Mouse (Mus musculus) embryonic fibroblast, embryonic 13.5 days (primary cell): ENCODE measurements around the gene Xpa. TPM values are rescaled to one million over a fixed set of nuclear protein-coding genes. Genes with fewer than 3 reads are reported as not detected.

Experiments used
- H3K27ac ChIP-seq: 2 replicates; pipeline ENCODE4 v1.5.1; 2012; ENCODE audit warnings: low read length, control low read depth, inconsistent platforms; ENCODE audit not compliant: insufficient read depth
- H3K4me1 ChIP-seq: 2 replicates; pipeline ENCODE4 v1.6.1; 2011; ENCODE audit warnings: low read length; ENCODE audit not compliant: control insufficient read depth, insufficient read depth
- H3K4me3 ChIP-seq: 2 replicates; pipeline ENCODE4 v1.5.1; 2011; ENCODE audit warnings: mild to moderate bottlenecking, control low read depth, low read length; ENCODE audit not compliant: insufficient read depth
- CTCF ChIP-seq: IDR thresholded peaks from 2 replicates; pipeline ENCODE4 v1.5.1; 2011; ENCODE audit warnings: mild to moderate bottlenecking, control low read depth, low read length, moderate library complexity, borderline replicate concordance; ENCODE audit not compliant: insufficient read depth
- POLR2A ChIP-seq: IDR thresholded peaks from 2 replicates; pipeline ENCODE4 v1.6.1; 2011; ENCODE audit warnings: low read depth, mild to moderate bottlenecking, control low read depth, low read length, moderate library complexity
- polyA plus RNA-seq: library from polyadenylated mRNA; stranded (reverse); fragments of >200 nt; gene quantifications from 2 replicates; pipeline ENCODE4 v1.2.4, GENCODE M21; 2011; ENCODE audit warnings: low read depth; ENCODE audit not compliant: missing spikeins, insufficient read length

Xpa gene
- polyA plus RNA-seq, 1 experiment, result 23.6 TPM

- H3K4me3 ChIP-seq, result no peak overlapping the region
- H3K27ac ChIP-seq, result no peak overlapping the region
- no peaks in the 10 kb centered on the region for H3K4me1 ChIP-seq
- TF ChIP-seq POLR2A, result no peak
- TF ChIP-seq CTCF, result no peak
These were observed 44.1 kb downstream of the Xpa start for GRCm38 (mm10) chr4:46151903-46152544.

GRCm38 (mm10) chr4:46146881-46147280 is 49.2 kb downstream of the Xpa start:
- Histone ChIP-seq H3K4me1 (no peaks in the 10 kb centered on the region), H3K27ac (no peak overlapping the region), H3K4me3 (no peak overlapping the region)
- TF ChIP-seq POLR2A (no peak), CTCF (no peak)

GRCm38 (mm10) chr4:46144323-46144722 is 51.8 kb downstream of the Xpa start:
- H3K27ac ChIP-seq, result no peak overlapping the region
- no peak overlapping the region for H3K4me3 ChIP-seq
- H3K4me1 ChIP-seq, result no peaks in the 10 kb centered on the region
- TF ChIP-seq CTCF, result peak; percentile 43; the same call in 1 of the 2 replicates
- no peak for TF ChIP-seq POLR2A

- TF ChIP-seq CTCF (no peak), POLR2A (peak; percentile 95)
- H3K27ac ChIP-seq, result peak within 1 kb of the TSS; percentile 95
- H3K4me1 ChIP-seq, result no peaks in the 10 kb centered on the region; the same call in 1 of the 2 replicates
- peak within 1 kb of the TSS; percentile 93 for H3K4me3 ChIP-seq
These were observed 57.6 kb downstream of the Xpa start, which contains the start of the genes Ncbp1 and Tstd2 for GRCm38 (mm10) chr4:46138287-46139222. TSS of gene Ncbp1 (plus strand) at chr4:46138613. TSS of gene Tstd2 (minus strand) at chr4:46138694.

- Histone ChIP-seq H3K4me1 (peaks cover 2% of the 10 kb centered on the region; the same call in 1 of the 2 replicates), H3K27ac (peak overlapping the region; percentile 95), H3K4me3 (peak overlapping the region; percentile 93)
- TF ChIP-seq CTCF (no peak), POLR2A (no peak)
These were observed 58.4 kb downstream of the Xpa start for GRCm38 (mm10) chr4:46137629-46138286.

GRCm38 (mm10) chr4:46131791-46132190 is 64.3 kb downstream of the Xpa start:
- Histone ChIP-seq H3K27ac (no peak overlapping the region), H3K4me3 (no peak overlapping the region), H3K4me1 (0 out of 2 replicates have a peak, but pooled peaks cover 2% of the 10 kb centered on the region)
- TF ChIP-seq POLR2A, result no peak
- no peak for TF ChIP-seq CTCF

- H3K4me1 ChIP-seq, result 0 out of 2 replicates have a peak, but pooled peaks cover 2% of the 10 kb centered on the region
- H3K4me3 ChIP-seq, result no peak overlapping the region
- TF ChIP-seq POLR2A (no peak), CTCF (peak; percentile 53; the same call in 1 of the 2 replicates)
- H3K27ac ChIP-seq, result no peak overlapping the region
These were observed 65.9 kb downstream of the Xpa start for GRCm38 (mm10) chr4:46130221-46130620.

GRCm38 (mm10) chr4:46129311-46130004 is 66.7 kb downstream of the Xpa start:
- Histone ChIP-seq H3K4me3 (no peak overlapping the region), H3K4me1 (0 out of 2 replicates have a peak, but pooled peaks cover 2% of the 10 kb centered on the region), H3K27ac (no peak overlapping the region)
- TF ChIP-seq CTCF, result no peak
- TF ChIP-seq POLR2A, result no peak

- H3K4me1 ChIP-seq, result no peaks in the 10 kb centered on the region
- H3K4me3 ChIP-seq, result no peak overlapping the region
- peak; percentile 99 for TF ChIP-seq CTCF
- TF ChIP-seq POLR2A, result no peak
- H3K27ac ChIP-seq, result no peak overlapping the region
These were observed 69.6 kb downstream of the Xpa start for GRCm38 (mm10) chr4:46126541-46126940.
